Mouse (Mus musculus): ENCODE measurements around the gene Vav2. TPM values are rescaled to one million over a fixed set of nuclear protein-coding genes. Genes with fewer than 3 reads are reported as not detected.

Gene Vav2
- polyA plus RNA-seq (2012; fragmentation: generic; extraction: Trizol) = 1 to 10 TPM; 3.4 to 7.9 TPM

DNA sequence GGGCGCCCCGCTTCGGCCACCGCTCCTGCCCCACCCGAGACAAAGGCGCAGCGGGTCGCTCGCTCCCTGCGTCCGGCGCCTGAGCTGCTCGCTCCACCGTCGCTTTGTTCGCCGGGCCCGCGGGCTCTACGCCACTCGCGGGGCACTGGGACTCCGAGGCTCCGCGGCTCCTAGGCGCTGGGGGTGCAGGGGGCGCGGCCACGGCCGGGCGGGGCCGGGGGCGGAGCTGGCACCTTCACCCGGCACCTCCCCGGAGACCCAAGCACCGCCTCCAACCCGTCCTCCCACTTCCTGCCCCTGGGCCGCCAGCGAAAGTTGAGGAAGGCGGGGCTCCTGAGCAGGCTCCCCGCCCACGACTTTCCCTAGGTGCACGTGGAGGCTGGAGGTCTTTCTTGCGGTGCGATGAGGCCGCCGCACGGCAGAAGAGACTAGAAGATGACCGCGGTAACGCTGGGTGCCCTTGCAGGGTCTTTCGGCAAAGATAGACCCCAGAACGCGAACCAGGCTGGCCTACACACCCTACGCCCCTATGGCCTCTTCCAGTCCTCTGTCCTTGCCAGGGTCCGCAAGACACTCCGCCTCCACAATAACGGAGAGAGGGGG lies at the start of gene Vav2:
Gene Vav2 (minus strand): TSS at position 179 of the 603 bp plus-strand sequence.

DNA sequence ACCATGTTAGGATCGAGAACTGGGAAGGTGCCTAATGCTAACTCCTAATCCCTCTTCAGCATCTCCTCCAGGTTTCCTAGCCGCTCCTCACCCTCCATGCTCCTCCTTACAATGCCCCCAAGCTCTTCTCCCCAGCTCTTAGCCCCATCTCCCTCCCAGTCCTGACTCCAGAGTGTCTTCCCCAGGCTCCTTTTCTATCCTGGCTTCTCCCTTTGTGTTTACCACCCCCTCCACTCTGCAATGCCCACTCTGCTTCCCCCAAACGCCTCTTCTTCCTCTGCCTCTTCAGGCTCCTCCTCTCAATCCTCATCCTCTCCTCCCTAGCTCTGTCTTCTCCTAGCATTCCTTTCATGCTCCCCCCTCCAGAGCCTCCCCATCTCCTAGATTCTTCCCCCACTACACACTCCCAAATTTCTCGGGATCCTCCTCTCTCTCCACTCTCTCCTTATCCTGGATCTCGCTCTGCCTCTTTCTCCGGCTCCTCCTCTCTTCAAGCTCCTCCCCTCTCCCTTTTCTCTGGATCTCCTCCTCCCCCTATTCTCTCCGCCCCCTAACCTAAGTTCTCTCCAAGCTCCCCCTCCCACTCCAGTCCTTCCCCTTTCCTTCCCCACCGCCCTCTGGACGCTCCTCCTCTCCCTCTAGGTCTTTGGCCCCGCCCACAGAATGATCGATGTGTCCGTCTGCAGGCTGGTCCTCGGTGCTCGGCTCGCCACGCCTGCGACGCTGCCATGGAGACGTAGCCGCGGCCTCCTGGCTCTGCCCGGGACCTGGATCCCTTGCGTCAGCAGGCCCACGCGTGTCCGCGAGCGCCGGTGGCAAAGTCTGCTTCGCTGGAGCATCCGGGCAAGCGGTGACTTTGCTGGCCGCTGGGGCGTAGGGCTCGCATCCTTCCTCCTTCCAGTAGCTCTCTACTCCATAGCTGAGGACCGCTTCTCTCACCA lies 15.2 kb upstream of the Vav2 start, which contains the start of gene Brd3os:
Gene Brd3os (plus strand): TSS at position 558 of the 941 bp plus-strand sequence.

DNA sequence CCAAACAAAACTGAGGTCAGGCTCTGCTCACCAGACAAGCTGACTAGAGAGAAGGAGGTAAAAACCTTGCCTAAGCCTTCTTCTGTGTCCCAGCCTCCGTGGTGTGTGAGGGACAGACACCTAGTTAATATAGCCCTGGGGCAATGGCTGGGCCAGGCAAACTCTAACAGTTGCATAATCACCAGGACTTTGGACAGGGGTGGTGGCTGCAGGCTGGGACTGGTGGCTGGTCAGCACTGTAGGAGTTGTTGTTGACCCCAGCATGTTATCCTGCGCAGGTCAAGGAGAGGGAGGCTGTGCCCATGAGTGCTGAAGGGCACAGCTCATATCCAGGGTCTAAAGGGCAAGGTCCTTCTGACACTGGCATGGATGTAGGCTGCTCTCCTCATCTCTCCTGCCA lies 178.6 kb downstream of the Vav2 start, which contains the start of gene Sardh:
Gene Sardh (minus strand): TSS at position 127 of the 400 bp plus-strand sequence.

Other genes with a start within 250 kb of the Vav2 start
- 10 to 100 TPM; 23.5 to 63.6 TPM for gene Sardh, start 178.7 kb downstream of the Vav2 start, polyA plus RNA-seq (2012; fragmentation: generic; extraction: Trizol)
- gene Brd3os, start 15.3 kb upstream of the Vav2 start, polyA plus RNA-seq (2012; fragmentation: generic; extraction: Trizol) = 10 to 100 TPM in 1 of 2 experiments, 1 to 10 TPM in 1; 4.1 to 15.8 TPM
- 10 to 100 TPM; 13.0 to 25.8 TPM for gene Brd3, start 80.6 kb upstream of the Vav2 start, polyA plus RNA-seq (2012; fragmentation: generic; extraction: Trizol)
- gene Wdr5, start 88.1 kb upstream of the Vav2 start, polyA plus RNA-seq (2012; fragmentation: generic; extraction: Trizol) = 10 to 100 TPM; 17.9 to 22.0 TPM
- 10 to 100 TPM; 15.9 to 43.3 TPM for gene Rxra, start 249.4 kb upstream of the Vav2 start, polyA plus RNA-seq (2012; fragmentation: generic; extraction: Trizol)